Mouse (Mus musculus) heart, embryonic 10.5 days (tissue): ENCODE measurements around the gene Tcte1. TPM values are rescaled to one million over a fixed set of nuclear protein-coding genes. Genes with fewer than 3 reads are reported as not detected.

ENCODE experiments used
- DNase-seq: peaks from one replicate; pipeline ENCODE4 v3.0.0-alpha.2; 2017; ENCODE audit warnings: low spot score
- H3K27ac ChIP-seq: fragments of 300-500 bp; sonication (generic); 2 replicates; pipeline ENCODE4 v1.5.1; 2016; ENCODE audit warnings: mild to moderate bottlenecking
- H3K27me3 ChIP-seq: fragments of 300-500 bp; sonication (generic); 2 replicates; pipeline ENCODE4 v1.6.1; 2016; ENCODE audit warnings: mild to moderate bottlenecking; ENCODE audit not compliant: poor library complexity, insufficient read depth, severe bottlenecking
- H3K36me3 ChIP-seq: fragments of 300-500 bp; sonication (generic); 2 replicates; pipeline ENCODE4 v1.6.1; 2016; ENCODE audit warnings: mild to moderate bottlenecking, moderate library complexity
- H3K4me1 ChIP-seq: fragments of 300-500 bp; sonication (generic); 2 replicates; pipeline ENCODE4 v1.6.1; 2016; ENCODE audit warnings: mild to moderate bottlenecking
- H3K4me3 ChIP-seq: fragments of 300-500 bp; sonication (generic); 2 replicates; pipeline ENCODE4 v1.5.1; 2016; ENCODE audit warnings: mild to moderate bottlenecking, moderate library complexity
- H3K9me3 ChIP-seq: fragments of 300-500 bp; sonication (generic); 2 replicates; pipeline ENCODE4 v1.6.1; 2016; ENCODE audit warnings: mild to moderate bottlenecking, moderate library complexity
- WGBS: fragments of 180-500 bp; shearing (Covaris S2); methylation state at CpG from one replicate; pipeline ENCODE4 v1.1.7; 2016; 5-methylcytosine and 5-hydroxymethylcytosine counted together
- polyA plus RNA-seq: library from polyadenylated mRNA; unstranded; fragments of >200 nt; fragmentation: Nextera tagmentation; extraction: Ambion mirVana; gene quantifications from 2 replicates; pipeline ENCODE4 v1.2.1, GENCODE M21; 2016

Gene Tcte1
- polyA plus RNA-seq, 1 experiment from 2014 or later = 0.80 TPM

- Histone ChIP-seq H3K27me3 (no peaks in the 10 kb centered on the region), H3K9me3 (no peaks in the 10 kb centered on the region), H3K4me1 (peaks cover 63% of the 10 kb centered on the region), H3K36me3 (peaks cover 50% of the 10 kb centered on the region), H3K27ac (no peak overlapping the region), H3K4me3 (no peak overlapping the region)
- no peak for DNase-seq
- WGBS = 90% methylated on average over 28 of the region's 28 CpGs
Measured at GRCm38 (mm10) chr17:45517549-45518215, 5.6 kb upstream of the Tcte1 start.

- H3K9me3 ChIP-seq = no peaks in the 10 kb centered on the region
- peaks cover 5% of the 10 kb centered on the region; the same call in 1 of the 2 replicates for H3K27me3 ChIP-seq
- peaks cover 73% of the 10 kb centered on the region for H3K4me1 ChIP-seq
- 77% methylated on average over 12 of the region's 12 CpGs for WGBS
- peaks cover 45% of the 10 kb centered on the region for H3K36me3 ChIP-seq
- H3K4me3 ChIP-seq = no peak overlapping the region
- DNase-seq = no peak
- no peak overlapping the region for H3K27ac ChIP-seq
Measured at GRCm38 (mm10) chr17:45518766-45519475, 4.3 kb upstream of the Tcte1 start.

GRCm38 (mm10) chr17:45520136-45520535 is 3.1 kb upstream of the Tcte1 start:
- 80% methylated on average over 11 of the region's 11 CpGs for WGBS
- H3K4me1 ChIP-seq = peaks cover 67% of the 10 kb centered on the region
- H3K27me3 ChIP-seq = peaks cover 18% of the 10 kb centered on the region
- DNase-seq = no peak
- peak overlapping the region; percentile 52; the same call in 1 of the 2 replicates for H3K27ac ChIP-seq
- H3K36me3 ChIP-seq = peaks cover 45% of the 10 kb centered on the region
- no peaks in the 10 kb centered on the region for H3K9me3 ChIP-seq
- H3K4me3 ChIP-seq = no peak overlapping the region

- WGBS = 64% methylated on average over 4 of the region's 4 CpGs
- H3K4me1 ChIP-seq = peaks cover 44% of the 10 kb centered on the region
- no peaks in the 10 kb centered on the region for H3K9me3 ChIP-seq
- H3K27ac ChIP-seq = no peak overlapping the region
- H3K4me3 ChIP-seq = no peak overlapping the region
- peaks cover 33% of the 10 kb centered on the region for H3K27me3 ChIP-seq
- peaks cover 13% of the 10 kb centered on the region; the same call in 1 of the 2 replicates for H3K36me3 ChIP-seq
- DNase-seq = no peak
Measured at GRCm38 (mm10) chr17:45524961-45525360, 1.7 kb downstream of the Tcte1 start.

- H3K4me3 ChIP-seq = peak overlapping the region; percentile 31
- WGBS = 23% methylated on average over 5 of the region's 5 CpGs
Measured at GRCm38 (mm10) chr17:45526571-45526970, 3.3 kb downstream of the Tcte1 start.

GRCm38 (mm10) chr17:45530346-45530782 is 7.1 kb downstream of the Tcte1 start:
- DNase-seq = no peak
- Histone ChIP-seq H3K27me3 (peaks cover 62% of the 10 kb centered on the region), H3K9me3 (no peaks in the 10 kb centered on the region), H3K4me3 (no peak overlapping the region), H3K27ac (no peak overlapping the region), H3K4me1 (peaks cover 11% of the 10 kb centered on the region), H3K36me3 (no peaks in the 10 kb centered on the region)
- 44% methylated on average over 13 of the region's 13 CpGs for WGBS

More at GRCm38 (mm10) chr17:45526571-45526970, 3.3 kb downstream of the Tcte1 start:
- Histone ChIP-seq H3K36me3 (no peaks in the 10 kb centered on the region), H3K27ac (peak overlapping the region; percentile 56), H3K4me1 (peaks cover 28% of the 10 kb centered on the region), H3K27me3 (peaks cover 47% of the 10 kb centered on the region), H3K9me3 (no peaks in the 10 kb centered on the region)
- DNase-seq = no peak

- no peak for DNase-seq
- no peak overlapping the region for H3K27ac ChIP-seq
- H3K36me3 ChIP-seq = no peaks in the 10 kb centered on the region
Measured at GRCm38 (mm10) chr17:45532896-45533295, 9.7 kb downstream of the Tcte1 start.

GRCm38 (mm10) chr17:45536264-45536663 is 13.0 kb downstream of the Tcte1 start:
- no peak for DNase-seq
- Histone ChIP-seq H3K9me3 (no peaks in the 10 kb centered on the region), H3K36me3 (no peaks in the 10 kb centered on the region), H3K27me3 (peaks cover 96% of the 10 kb centered on the region), H3K4me3 (no peak overlapping the region), H3K27ac (no peak overlapping the region), H3K4me1 (no peaks in the 10 kb centered on the region)
- whole genome bisulfite sequencing = 12% methylated on average over 5 of the region's 5 CpGs

More at GRCm38 (mm10) chr17:45532896-45533295, 9.7 kb downstream of the Tcte1 start:
- Histone ChIP-seq H3K4me3 (no peak overlapping the region), H3K27me3 (peaks cover 82% of the 10 kb centered on the region), H3K4me1 (no peaks in the 10 kb centered on the region), H3K9me3 (no peaks in the 10 kb centered on the region)
- WGBS = 51% methylated on average over 15 of the region's 15 CpGs

GRCm38 (mm10) chr17:45538394-45538793 is 15.2 kb downstream of the Tcte1 start:
- Histone ChIP-seq H3K36me3 (no peaks in the 10 kb centered on the region), H3K4me1 (no peaks in the 10 kb centered on the region), H3K4me3 (no peak overlapping the region), H3K27me3 (peaks cover 96% of the 10 kb centered on the region), H3K27ac (no peak overlapping the region), H3K9me3 (no peaks in the 10 kb centered on the region)
- no peak for DNase-seq
- WGBS = 51% methylated on average over 4 of the region's 4 CpGs

GRCm38 (mm10) chr17:45539664-45540063 is 16.4 kb downstream of the Tcte1 start:
- WGBS = 67% methylated on average over 21 of the region's 21 CpGs
- Histone ChIP-seq H3K4me1 (peaks cover 10% of the 10 kb centered on the region), H3K27me3 (peaks cover 99% of the 10 kb centered on the region), H3K27ac (no peak overlapping the region), H3K9me3 (no peaks in the 10 kb centered on the region), H3K4me3 (no peak overlapping the region), H3K36me3 (no peaks in the 10 kb centered on the region)
- no peak for DNase-seq

GRCm38 (mm10) chr17:45542129-45542528 is 18.9 kb downstream of the Tcte1 start:
- Histone ChIP-seq H3K4me3 (no peak overlapping the region), H3K4me1 (peaks cover 23% of the 10 kb centered on the region), H3K36me3 (0 out of 2 replicates have a peak, but pooled peaks cover 2% of the 10 kb centered on the region), H3K27me3 (peaks cover 99% of the 10 kb centered on the region), H3K9me3 (no peaks in the 10 kb centered on the region), H3K27ac (no peak overlapping the region)
- DNase-seq = no peak
- WGBS = 22% methylated on average over 6 of the region's 6 CpGs

GRCm38 (mm10) chr17:45542705-45543104 is 19.5 kb downstream of the Tcte1 start:
- Histone ChIP-seq H3K9me3 (no peaks in the 10 kb centered on the region), H3K4me1 (peaks cover 23% of the 10 kb centered on the region), H3K27me3 (peaks cover 99% of the 10 kb centered on the region), H3K4me3 (no peak overlapping the region), H3K27ac (no peak overlapping the region), H3K36me3 (0 out of 2 replicates have a peak, but pooled peaks cover 2% of the 10 kb centered on the region)
- DNase-seq = no peak
- 70% methylated on average over 2 of the region's 2 CpGs for WGBS

- H3K9me3 ChIP-seq = no peaks in the 10 kb centered on the region
- no peak overlapping the region for H3K27ac ChIP-seq
- peaks cover 100% of the 10 kb centered on the region for H3K27me3 ChIP-seq
- 0 out of 2 replicates have a peak, but pooled peaks cover 2% of the 10 kb centered on the region for H3K36me3 ChIP-seq
- peaks cover 23% of the 10 kb centered on the region for H3K4me1 ChIP-seq
- 39% methylated on average over 1 of the region's 1 CpGs for WGBS
- H3K4me3 ChIP-seq = no peak overlapping the region
- DNase-seq = no peak
Measured at GRCm38 (mm10) chr17:45543115-45543514, 19.9 kb downstream of the Tcte1 start.
